Mouse (Mus musculus): ENCODE data around the gene Gm6592.
"Not testable (repeated sequence)": the region's sequence is repeated elsewhere in the genome, so short reads cannot be mapped to it uniquely, and the experiment has no call there.

Gm6592 gene

DNA sequence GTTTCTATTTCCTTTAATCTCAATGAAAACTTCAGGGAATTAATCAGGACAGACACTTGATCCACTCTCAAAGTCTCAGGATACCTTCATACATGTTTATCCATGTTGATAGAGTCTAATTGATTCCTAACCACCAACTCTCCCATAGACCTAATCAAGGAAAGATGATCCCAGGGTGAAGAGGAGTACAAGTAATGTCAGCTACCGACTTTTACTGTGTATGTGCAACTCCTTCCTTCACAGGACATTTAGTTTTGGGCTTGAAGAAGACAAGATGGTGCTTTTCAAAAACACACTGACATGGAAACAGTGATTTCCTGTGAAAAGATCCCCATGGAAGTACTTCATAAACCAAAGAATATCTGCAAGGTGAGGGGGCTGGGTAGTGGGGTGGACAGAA lies at the start of gene Gm6592:
TSS of gene Gm6592 (plus strand) at position 301 of the 400 bp plus-strand sequence.
- DNase-seq: no peak

DNA sequence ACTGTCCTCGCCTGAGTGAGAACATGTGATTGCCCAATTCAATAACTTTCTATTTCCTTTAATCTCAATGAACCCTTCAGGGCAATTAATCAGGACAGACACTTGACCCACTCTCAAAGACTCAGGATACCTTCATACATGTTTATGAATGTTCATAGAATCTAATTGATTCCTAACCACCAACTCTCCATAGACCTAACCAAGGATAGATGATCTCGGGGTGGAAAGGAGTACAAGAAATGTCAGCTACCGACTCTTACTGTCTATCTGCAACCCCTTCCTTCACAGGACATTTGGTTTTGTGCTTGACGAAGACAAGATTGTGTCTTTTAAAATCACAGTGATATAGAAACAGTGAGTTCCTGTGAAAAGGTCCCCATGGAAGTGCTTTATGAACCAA lies 40.4 kb upstream of the Gm6592 start, which contains the start of gene Ssxb5:
TSS of gene Ssxb5 (plus strand) at position 301 of the 400 bp plus-strand sequence.
- not testable (repeated sequence) for DNase-seq

DNA sequence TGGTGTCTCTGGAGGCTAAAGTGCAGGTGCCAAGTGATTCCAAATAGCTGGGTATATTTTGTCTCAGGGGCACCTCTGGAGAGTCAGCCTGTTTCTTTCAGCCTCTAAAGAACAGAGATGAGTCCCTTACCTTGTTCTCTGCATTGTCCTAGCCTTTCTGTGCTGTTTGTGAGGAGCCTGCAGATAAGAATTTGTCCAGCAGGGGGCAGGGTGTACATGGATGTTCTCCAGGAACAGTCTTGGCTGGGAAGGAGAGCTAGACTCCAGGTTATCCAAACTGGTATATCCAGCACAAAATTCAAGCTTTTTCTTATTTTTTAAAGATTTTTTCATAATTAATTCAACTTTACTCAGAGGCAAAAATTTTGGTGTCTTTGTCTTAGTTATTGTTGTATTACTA lies 11.8 kb upstream of the Gm6592 start:
- peak; percentile 47 for DNase-seq

DNA sequence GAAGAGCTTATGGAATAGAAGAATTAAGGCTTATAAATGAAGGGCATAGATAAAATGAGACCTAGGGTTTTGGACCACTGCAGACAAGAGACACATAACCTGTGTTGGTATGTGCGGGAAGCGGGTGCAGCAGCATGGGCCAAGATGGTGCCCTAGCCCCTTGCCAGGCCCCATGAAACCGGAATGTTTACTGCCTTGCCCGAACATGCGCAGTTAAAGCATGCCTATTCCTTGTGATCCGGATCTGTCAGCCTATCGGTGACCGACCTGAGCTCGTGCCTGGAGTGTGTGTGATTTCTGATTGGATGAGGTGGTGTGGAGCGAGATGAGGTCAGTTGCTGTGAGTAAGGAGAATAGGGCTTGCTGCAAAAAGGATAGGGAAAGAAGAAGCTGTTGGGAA lies 8.7 kb downstream of the Gm6592 start:
- DNase-seq: no peak

DNA sequence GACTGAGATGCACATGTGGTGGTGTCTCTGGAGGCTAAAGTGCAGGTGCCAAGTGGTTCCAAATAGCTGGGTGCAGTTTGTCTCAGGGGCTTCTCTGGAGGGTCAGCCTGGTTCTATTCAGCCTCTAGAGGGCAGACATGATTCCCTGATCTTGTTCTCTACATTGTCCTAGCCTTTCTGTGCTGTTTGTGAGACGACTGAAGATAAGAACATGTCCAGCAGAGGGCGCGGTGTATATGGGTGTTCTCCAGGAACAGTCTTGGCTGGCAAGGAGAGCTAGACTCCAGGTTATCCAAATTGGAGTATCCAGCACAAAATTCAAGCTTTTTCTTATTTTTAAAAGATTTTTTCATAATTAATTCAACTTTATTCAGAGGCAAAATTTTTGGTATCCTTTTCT lies 20.5 kb downstream of the Gm6592 start:
- peak; percentile 86 for DNase-seq

DNA sequence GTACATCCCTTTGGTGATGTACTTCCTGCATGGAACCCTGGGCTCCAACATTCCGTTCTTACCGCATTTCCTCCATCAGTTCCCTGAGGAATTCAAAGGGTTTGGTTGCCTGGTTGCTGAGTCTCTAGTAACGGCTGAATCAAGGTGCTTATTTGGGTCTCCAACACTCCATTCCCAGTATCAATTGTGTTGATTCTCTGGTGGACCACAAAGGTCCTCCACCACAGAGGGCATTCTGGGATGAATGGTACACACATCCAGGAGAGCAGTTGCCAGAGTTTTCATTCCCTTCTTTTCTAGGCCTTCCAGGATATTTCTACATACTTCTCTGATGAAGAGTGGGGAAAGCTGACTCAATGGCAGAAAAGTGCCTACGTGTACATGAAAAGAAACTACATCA lies 30.2 kb downstream of the Gm6592 start, which contains the start of gene Gm5751:
TSS of gene Gm5751 (plus strand) at position 301 of the 400 bp plus-strand sequence.
- not testable (repeated sequence) for DNase-seq

DNA sequence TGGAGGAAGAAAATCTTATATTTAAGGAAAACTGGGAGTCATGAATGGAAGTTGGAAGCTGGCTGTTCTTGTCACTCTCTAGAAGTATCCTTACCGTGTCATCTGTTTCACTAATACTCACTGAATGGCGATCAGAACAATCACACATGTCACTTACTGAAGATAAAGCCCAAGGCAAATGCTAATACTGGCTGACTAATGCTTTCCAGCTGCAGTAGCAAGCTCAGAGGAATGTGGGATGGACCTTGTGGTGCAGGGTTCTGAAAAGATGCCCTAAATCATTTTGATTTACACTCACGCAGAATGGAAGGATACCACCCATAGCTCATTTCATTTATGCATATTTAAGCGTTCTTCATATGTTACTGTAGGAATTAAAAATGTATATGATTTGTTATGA lies 40.5 kb downstream of the Gm6592 start:
- DNase-seq: no peak

DNA sequence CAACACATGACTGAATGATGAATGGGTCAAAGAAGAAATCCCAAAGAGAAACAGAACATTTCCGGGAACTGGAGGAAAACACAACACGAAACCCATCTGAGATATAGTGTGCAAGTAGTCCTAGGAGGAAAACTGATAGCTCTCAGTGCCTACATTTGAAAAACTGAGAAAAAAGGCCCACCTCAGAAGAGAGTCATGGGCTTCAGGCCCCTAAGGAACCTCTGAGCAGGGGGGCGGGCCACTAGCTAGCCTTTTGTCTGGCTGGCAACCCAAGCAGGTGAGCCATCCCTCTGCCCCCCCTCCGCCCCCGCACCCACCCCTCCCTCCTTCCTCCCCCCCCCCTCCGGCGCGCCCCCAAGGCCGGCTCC lies 48.2 kb downstream of the Gm6592 start:
- DNase-seq: no peak

DNA sequence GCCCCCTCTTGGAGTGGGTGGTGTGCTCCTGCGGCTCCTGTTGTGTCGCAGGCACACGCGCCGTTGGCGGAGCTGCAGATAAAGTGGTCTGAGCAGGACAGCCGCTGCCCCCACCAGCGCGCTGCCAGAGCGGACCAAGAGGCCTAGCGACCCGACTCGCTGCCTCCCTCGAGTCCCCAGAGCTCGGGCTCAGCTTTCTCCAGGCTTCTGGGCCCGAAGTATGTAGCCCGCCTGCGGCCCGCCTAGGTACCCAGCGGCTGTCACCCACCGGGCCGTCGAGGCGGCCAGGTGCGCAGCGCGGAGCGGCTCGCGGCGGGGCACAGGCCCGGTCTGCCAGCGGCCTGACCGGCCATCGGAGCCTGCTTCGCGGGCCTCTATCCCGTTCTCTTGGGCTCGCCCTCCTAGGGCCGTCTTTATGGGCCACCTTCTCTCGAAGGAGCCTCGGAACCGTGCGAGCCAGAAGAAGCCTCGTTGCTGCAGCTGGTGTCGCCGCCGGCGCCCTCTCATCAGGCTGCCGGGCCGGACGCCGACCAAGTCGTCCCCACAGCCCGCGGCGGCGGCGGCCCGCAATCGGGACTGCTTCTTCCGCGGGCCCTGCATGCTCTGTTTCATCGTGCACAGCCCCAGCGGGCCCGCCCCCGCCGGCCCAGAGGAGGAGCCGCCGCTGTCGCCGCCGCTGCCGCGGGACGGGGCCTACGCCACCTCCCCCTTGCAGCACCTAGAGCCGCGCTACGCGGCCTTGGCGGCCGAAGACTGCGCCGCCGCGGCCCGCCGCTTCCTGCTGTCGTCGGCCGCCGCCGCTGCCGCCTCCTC lies 48.8 kb downstream of the Gm6592 start, which contains the start of gene B630019K06Rik:
TSS of gene B630019K06Rik (plus strand) at position 40 of the 813 bp plus-strand sequence.
- peak; percentile 67 for DNase-seq

DNA sequence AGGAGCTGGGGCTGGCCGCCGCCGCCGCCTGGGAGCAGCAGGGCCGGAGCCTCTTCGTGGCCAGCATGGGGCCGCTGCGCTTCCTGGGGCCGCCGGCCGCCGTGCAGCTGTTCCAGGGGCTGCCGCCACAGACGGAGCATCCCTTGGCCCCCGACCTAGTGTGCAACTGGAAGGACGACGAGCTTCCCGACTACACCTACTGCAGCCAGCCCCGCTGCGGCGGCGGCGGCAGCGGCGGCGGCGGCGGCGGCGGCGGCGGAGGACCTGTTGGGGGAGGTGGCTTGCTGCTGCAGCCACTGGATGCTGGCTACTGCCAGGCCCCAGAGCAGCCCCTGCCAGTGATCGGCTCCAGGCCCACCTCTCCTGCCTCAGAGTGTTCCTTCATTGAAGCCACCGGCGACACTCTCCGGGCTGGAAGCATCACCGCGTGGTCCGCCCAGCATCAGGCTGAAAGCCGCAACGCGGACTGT lies 49.4 kb downstream of the Gm6592 start:
- no peak for DNase-seq
